Mouse (Mus musculus) heart, embryonic 16.5 days (tissue): Measurements from ENCODE around the gene Cacna2d1. TPM values are rescaled to one million over a fixed set of nuclear protein-coding genes. Genes with fewer than 3 reads are reported as not detected.
A peak's percentile ranks its signal among the peaks of the same experiment; 100 is the strongest.

Source experiments
- ATAC-seq: fragments of 200-750 bp; cut with Nextera tagmentation; replicated peaks from 2 replicates; pipeline ENCODE4 v1.8.0; 2017; ENCODE audit warnings: moderate number of reproducible peaks; ENCODE audit not compliant: insufficient read depth, low FRiP score; ENCODE audit errors: extremely low read depth
- H3K27ac ChIP-seq: fragments of 300-500 bp; sonication (generic); 2 replicates; pipeline ENCODE4 v1.5.1; 2014; ENCODE audit warnings: mild to moderate bottlenecking, low read length, control low read depth, moderate library complexity
- H3K27me3 ChIP-seq: fragments of 300-500 bp; sonication (generic); 2 replicates; pipeline ENCODE4 v1.6.1; 2014; ENCODE audit warnings: low read length, mixed read lengths; ENCODE audit not compliant: control insufficient read depth, insufficient read depth
- H3K36me3 ChIP-seq: fragments of 300-500 bp; sonication (generic); 2 replicates; pipeline ENCODE4 v1.6.1; 2014; ENCODE audit not compliant: control insufficient read depth, insufficient read depth
- H3K4me1 ChIP-seq: fragments of 300-500 bp; sonication (generic); 2 replicates; pipeline ENCODE4 v1.6.1; 2014; ENCODE audit warnings: low read length, mixed read lengths; ENCODE audit not compliant: control insufficient read depth, insufficient read depth
- H3K4me2 ChIP-seq: fragments of 300-500 bp; sonication (generic); 2 replicates; pipeline ENCODE4 v1.6.1; 2014; ENCODE audit warnings: low read depth, mild to moderate bottlenecking, control low read depth, low read length
- H3K4me3 ChIP-seq: fragments of 300-500 bp; sonication (generic); 2 replicates; pipeline ENCODE4 v1.5.1; 2014; ENCODE audit warnings: mild to moderate bottlenecking, control low read depth, low read length
- H3K9ac ChIP-seq: fragments of 300-500 bp; sonication (generic); 2 replicates; pipeline ENCODE4 v1.6.1; 2014; ENCODE audit warnings: low read length, control low read depth
- H3K9me3 ChIP-seq: fragments of 300-500 bp; sonication (generic); replicated peaks from 2 replicates; pipeline ENCODE4 v1.6.1; 2016; ENCODE audit warnings: low read length; ENCODE audit not compliant: control insufficient read depth
- WGBS: fragments of 180-500 bp; shearing (Covaris S2); extraction: QIAGEN DNeasy Blood & Tissue Kit; methylation state at CpG from one replicate; pipeline ENCODE4 v1.1.7; 2014; 5-methylcytosine and 5-hydroxymethylcytosine counted together
- polyA plus RNA-seq: library from polyadenylated mRNA; unstranded; fragments of >200 nt; fragmentation: Nextera tagmentation; extraction: Ambion mirVana; gene quantifications from 2 replicates; pipeline ENCODE4 v1.2.1, GENCODE M21; 2015

Gene Cacna2d1
- polyA plus RNA-seq, 1 experiment from 2014 or later: 14.9 TPM

GRCm38 (mm10) chr5:15993252-15993944 lies 58.9 kb downstream of the Cacna2d1 start:
- no peak overlapping the region for H3K27ac ChIP-seq
- H3K36me3 ChIP-seq: no peaks in the 10 kb centered on the region
- H3K4me2 ChIP-seq: no peak overlapping the region
- no peak overlapping the region for H3K4me3 ChIP-seq
- peaks cover 8% of the 10 kb centered on the region; the same call in 1 of the 2 replicates for H3K4me1 ChIP-seq
- H3K9ac ChIP-seq: no peak overlapping the region
- no peaks in the 10 kb centered on the region for H3K27me3 ChIP-seq
- 70% methylated on average over 4 of the region's 4 CpGs for WGBS
- no peaks in the 10 kb centered on the region for H3K9me3 ChIP-seq
- no peak for ATAC-seq

- Histone ChIP-seq H3K36me3 (no peaks in the 10 kb centered on the region), H3K9ac (no peak overlapping the region), H3K9me3 (no peaks in the 10 kb centered on the region), H3K4me2 (no peak overlapping the region), H3K4me1 (peaks cover 2% of the 10 kb centered on the region; the same call in 1 of the 2 replicates), H3K27me3 (no peaks in the 10 kb centered on the region), H3K4me3 (no peak overlapping the region), H3K27ac (no peak overlapping the region)
- 77% methylated on average over 3 of the region's 3 CpGs for WGBS
- ATAC-seq: no peak
Observed at GRCm38 (mm10) chr5:15997190-15997589, 62.7 kb downstream of the Cacna2d1 start.

- H3K36me3 ChIP-seq: no peaks in the 10 kb centered on the region
- no peaks in the 10 kb centered on the region for H3K27me3 ChIP-seq
- 98% methylated on average over 1 of the region's 1 CpGs for WGBS
- ATAC-seq: no peak
- no peak overlapping the region for H3K4me2 ChIP-seq
- no peak overlapping the region for H3K4me3 ChIP-seq
- H3K4me1 ChIP-seq: peaks cover 5% of the 10 kb centered on the region; the same call in 1 of the 2 replicates
- no peak overlapping the region for H3K9ac ChIP-seq
- H3K27ac ChIP-seq: no peak overlapping the region
- H3K9me3 ChIP-seq: no peaks in the 10 kb centered on the region
Observed at GRCm38 (mm10) chr5:15997769-15998168, 63.3 kb downstream of the Cacna2d1 start.

- 96% methylated on average over 2 of the region's 2 CpGs for WGBS
Observed at GRCm38 (mm10) chr5:16000917-16001316, 66.4 kb downstream of the Cacna2d1 start.

GRCm38 (mm10) chr5:16002431-16003063 lies 68.1 kb downstream of the Cacna2d1 start:
- H3K27me3 ChIP-seq: no peaks in the 10 kb centered on the region
- ATAC-seq: no peak
- H3K9me3 ChIP-seq: no peaks in the 10 kb centered on the region
- no peak overlapping the region for H3K4me2 ChIP-seq
- H3K4me1 ChIP-seq: peaks cover 11% of the 10 kb centered on the region
- no peaks in the 10 kb centered on the region for H3K36me3 ChIP-seq
- H3K9ac ChIP-seq: no peak overlapping the region
- WGBS: 50% methylated on average over 9 of the region's 9 CpGs
- H3K27ac ChIP-seq: no peak overlapping the region
- no peak overlapping the region for H3K4me3 ChIP-seq

More at GRCm38 (mm10) chr5:16000917-16001316, 66.4 kb downstream of the Cacna2d1 start:
- ATAC-seq: no peak
- peaks cover 6% of the 10 kb centered on the region; the same call in 1 of the 2 replicates for H3K4me1 ChIP-seq
- H3K4me2 ChIP-seq: no peak overlapping the region
- H3K9ac ChIP-seq: no peak overlapping the region
- no peak overlapping the region for H3K27ac ChIP-seq
- no peaks in the 10 kb centered on the region for H3K9me3 ChIP-seq
- H3K36me3 ChIP-seq: no peaks in the 10 kb centered on the region
- H3K4me3 ChIP-seq: no peak overlapping the region
- H3K27me3 ChIP-seq: no peaks in the 10 kb centered on the region

GRCm38 (mm10) chr5:16004305-16004704 lies 69.8 kb downstream of the Cacna2d1 start:
- H3K36me3 ChIP-seq: no peaks in the 10 kb centered on the region
- no peak overlapping the region for H3K4me3 ChIP-seq
- no peak for ATAC-seq
- WGBS: 64% methylated on average over 5 of the region's 6 CpGs
- no peaks in the 10 kb centered on the region for H3K27me3 ChIP-seq
- no peak overlapping the region for H3K4me2 ChIP-seq
- no peaks in the 10 kb centered on the region for H3K9me3 ChIP-seq
- peaks cover 11% of the 10 kb centered on the region for H3K4me1 ChIP-seq
- no peak overlapping the region for H3K27ac ChIP-seq
- H3K9ac ChIP-seq: no peak overlapping the region

- H3K4me2 ChIP-seq: no peak overlapping the region
- H3K27me3 ChIP-seq: no peaks in the 10 kb centered on the region
- no peaks in the 10 kb centered on the region for H3K9me3 ChIP-seq
- H3K4me3 ChIP-seq: no peak overlapping the region
- peaks cover 11% of the 10 kb centered on the region for H3K4me1 ChIP-seq
- H3K36me3 ChIP-seq: no peaks in the 10 kb centered on the region
- ATAC-seq: peak; percentile 76
- H3K27ac ChIP-seq: no peak overlapping the region
- H3K9ac ChIP-seq: no peak overlapping the region
- 37% methylated on average over 6 of the region's 6 CpGs for WGBS
Observed at GRCm38 (mm10) chr5:16006964-16007363, 72.5 kb downstream of the Cacna2d1 start.

- H3K4me2 ChIP-seq: no peak overlapping the region
- H3K9ac ChIP-seq: no peak overlapping the region
- ATAC-seq: no peak
- no peaks in the 10 kb centered on the region for H3K4me1 ChIP-seq
- H3K27ac ChIP-seq: no peak overlapping the region
- no peaks in the 10 kb centered on the region for H3K27me3 ChIP-seq
- 80% methylated on average over 2 of the region's 2 CpGs for WGBS
- no peaks in the 10 kb centered on the region for H3K9me3 ChIP-seq
- H3K36me3 ChIP-seq: no peaks in the 10 kb centered on the region
- H3K4me3 ChIP-seq: no peak overlapping the region
Observed at GRCm38 (mm10) chr5:16013649-16014048, 79.2 kb downstream of the Cacna2d1 start.

- ATAC-seq: no peak
- Histone ChIP-seq H3K27me3 (no peaks in the 10 kb centered on the region), H3K36me3 (no peaks in the 10 kb centered on the region), H3K9ac (no peak overlapping the region), H3K27ac (no peak overlapping the region), H3K9me3 (no peaks in the 10 kb centered on the region), H3K4me2 (no peak overlapping the region), H3K4me1 (no peaks in the 10 kb centered on the region), H3K4me3 (no peak overlapping the region)
- WGBS: 67% methylated on average over 2 of the region's 2 CpGs
Observed at GRCm38 (mm10) chr5:16014392-16014791, 79.9 kb downstream of the Cacna2d1 start.
